Mouse (Mus musculus) hindbrain, postnatal 0 days (tissue): ENCODE data around the gene Bnip1. TPM values are rescaled to one million over a fixed set of nuclear protein-coding genes. Genes with fewer than 3 reads are reported as not detected.

Experiments used
- ATAC-seq: fragments of 200-750 bp; cut with Nextera tagmentation; 2 replicates; pipeline ENCODE4 v1.8.0; 2017; ENCODE audit warnings: mild to moderate bottlenecking, moderate TSS enrichment, moderate library complexity
- DNase-seq: peaks from one replicate; pipeline ENCODE4 v3.0.0-alpha.2; 2015; ENCODE audit warnings: low spot score
- H3K27ac ChIP-seq: fragments of 300-500 bp; sonication (generic); 2 replicates; pipeline ENCODE4 v1.5.1; 2014; ENCODE audit warnings: mild to moderate bottlenecking
- H3K27me3 ChIP-seq: fragments of 300-500 bp; sonication (generic); 2 replicates; pipeline ENCODE4 v1.6.1; 2014; ENCODE audit warnings: low read length, mixed read lengths; ENCODE audit not compliant: insufficient read depth
- H3K36me3 ChIP-seq: fragments of 300-500 bp; sonication (generic); 2 replicates; pipeline ENCODE4 v1.6.1; 2014; ENCODE audit warnings: low read length, mixed read lengths; ENCODE audit not compliant: insufficient read depth
- H3K4me1 ChIP-seq: fragments of 300-500 bp; sonication (generic); 2 replicates; pipeline ENCODE4 v1.6.1; 2014; ENCODE audit warnings: antibody characterized with exemption, low read length, mixed read lengths; ENCODE audit not compliant: insufficient read depth
- H3K4me2 ChIP-seq: fragments of 300-500 bp; sonication (generic); 2 replicates; pipeline ENCODE4 v1.6.1; 2014; ENCODE audit warnings: low read depth, mild to moderate bottlenecking, low read length, moderate library complexity, mixed read lengths
- H3K4me3 ChIP-seq: fragments of 300-500 bp; sonication (generic); 2 replicates; pipeline ENCODE4 v1.5.1; 2014; ENCODE audit warnings: low read length
- H3K9ac ChIP-seq: fragments of 300-500 bp; sonication (generic); replicated peaks from 2 replicates; pipeline ENCODE4 v1.6.1; 2014; ENCODE audit warnings: mild to moderate bottlenecking, low read length, moderate library complexity, mixed read lengths
- H3K9me3 ChIP-seq: fragments of 300-500 bp; sonication (generic); 2 replicates; pipeline ENCODE4 v1.6.1; 2016; ENCODE audit warnings: low read length, mixed read lengths
- CTCF ChIP-seq: IDR thresholded peaks from 2 replicates; pipeline ENCODE4 v1.5.1; 2016; ENCODE audit warnings: antibody characterized with exemption, control low read depth, low read depth
- WGBS: fragments of 180-500 bp; shearing (Covaris S2); extraction: QIAGEN DNeasy Blood & Tissue Kit; methylation state at CpG from one replicate; pipeline ENCODE4 v1.1.7; 2014; 5-methylcytosine and 5-hydroxymethylcytosine counted together
- polyA plus RNA-seq: library from polyadenylated mRNA; unstranded; fragments of >200 nt; fragmentation: Nextera tagmentation; extraction: Ambion mirVana; gene quantifications from 2 replicates; pipeline ENCODE4 v1.2.1, GENCODE M21; 2015
- total RNA-seq: library from RNA; depleted of rRNA; stranded (reverse); fragments of >200 nt; gene quantifications from 2 replicates; pipeline ENCODE4 v1.2.3, GENCODE M21; 2014

Gene Bnip1
- total and polyA plus RNA-seq, 2 experiments from 2014 or later: 42.1 to 45.2 TPM

GRCm38 (mm10) chr17:26835956-26836355, 55.1 kb downstream of the Bnip1 start:
- WGBS: 5% methylated on average over 8 of the region's 8 CpGs
- no peaks in the 10 kb centered on the region for H3K4me1 ChIP-seq
- H3K9ac ChIP-seq: no peak overlapping the region
- H3K4me3 ChIP-seq: no peak overlapping the region
- no peaks in the 10 kb centered on the region for H3K36me3 ChIP-seq
- TF ChIP-seq CTCF: no peak
- H3K27me3 ChIP-seq: peaks cover 70% of the 10 kb centered on the region
- H3K4me2 ChIP-seq: no peak overlapping the region
- no peaks in the 10 kb centered on the region for H3K9me3 ChIP-seq
- no peak for ATAC-seq
- no peak overlapping the region for H3K27ac ChIP-seq
- no peak for DNase-seq

GRCm38 (mm10) chr17:26836377-26836776, 55.5 kb downstream of the Bnip1 start:
- no peak overlapping the region for H3K4me2 ChIP-seq
- no peak for ATAC-seq
- 8% methylated on average over 5 of the region's 5 CpGs for whole genome bisulfite sequencing
- H3K36me3 ChIP-seq: no peaks in the 10 kb centered on the region
- H3K4me3 ChIP-seq: no peak overlapping the region
- no peak overlapping the region for H3K27ac ChIP-seq
- H3K27me3 ChIP-seq: peaks cover 75% of the 10 kb centered on the region
- no peak overlapping the region for H3K9ac ChIP-seq
- TF ChIP-seq CTCF: no peak
- no peak for DNase-seq
- H3K9me3 ChIP-seq: no peaks in the 10 kb centered on the region
- H3K4me1 ChIP-seq: no peaks in the 10 kb centered on the region

- Histone ChIP-seq H3K4me3 (no peak overlapping the region), H3K27me3 (peaks cover 80% of the 10 kb centered on the region), H3K36me3 (no peaks in the 10 kb centered on the region), H3K27ac (no peak overlapping the region), H3K9me3 (no peaks in the 10 kb centered on the region), H3K9ac (no peak overlapping the region), H3K4me2 (no peak overlapping the region), H3K4me1 (no peaks in the 10 kb centered on the region)
- no peak for ATAC-seq
- 3% methylated on average over 19 of the region's 19 CpGs for WGBS
- DNase-seq: no peak
- no peak for TF ChIP-seq CTCF
Observed at GRCm38 (mm10) chr17:26836786-26837545, 56.1 kb downstream of the Bnip1 start.

- no peaks in the 10 kb centered on the region for H3K9me3 ChIP-seq
- H3K27me3 ChIP-seq: peaks cover 86% of the 10 kb centered on the region
- no peak overlapping the region for H3K4me3 ChIP-seq
- H3K27ac ChIP-seq: no peak overlapping the region
- DNase-seq (no peak), ATAC-seq (no peak)
- no peaks in the 10 kb centered on the region for H3K4me1 ChIP-seq
- 1% methylated on average over 7 of the region's 7 CpGs for WGBS
- H3K36me3 ChIP-seq: no peaks in the 10 kb centered on the region
- H3K4me2 ChIP-seq: no peak overlapping the region
- H3K9ac ChIP-seq: no peak overlapping the region
- TF ChIP-seq CTCF: no peak
Observed at GRCm38 (mm10) chr17:26837546-26837985, 56.7 kb downstream of the Bnip1 start.

- Histone ChIP-seq H3K27me3 (peaks cover 94% of the 10 kb centered on the region), H3K36me3 (no peaks in the 10 kb centered on the region), H3K9me3 (no peaks in the 10 kb centered on the region), H3K27ac (no peak overlapping the region), H3K4me1 (no peaks in the 10 kb centered on the region), H3K4me2 (no peak overlapping the region), H3K9ac (no peak overlapping the region), H3K4me3 (no peak overlapping the region)
- no peak for TF ChIP-seq CTCF
- ATAC-seq (no peak), DNase-seq (no peak)
- WGBS: under 1% methylated on average over 37 of the region's 37 CpGs
Observed at GRCm38 (mm10) chr17:26838191-26838910, 57.5 kb downstream of the Bnip1 start.

GRCm38 (mm10) chr17:26838911-26839717, 58.2 kb downstream of the Bnip1 start:
- Histone ChIP-seq H3K4me2 (peak overlapping the region; percentile 40; the same call in 1 of the 2 replicates), H3K9ac (no peak overlapping the region), H3K27ac (no peak overlapping the region), H3K9me3 (no peaks in the 10 kb centered on the region), H3K36me3 (no peaks in the 10 kb centered on the region), H3K4me1 (no peaks in the 10 kb centered on the region), H3K4me3 (peak overlapping the region; percentile 23), H3K27me3 (peaks cover 96% of the 10 kb centered on the region)
- no peak for ATAC-seq
- peak; percentile 39 for DNase-seq
- 1% methylated on average over 87 of the region's 87 CpGs for WGBS
- no peak; the same call in 1 of the 2 replicates for TF ChIP-seq CTCF
